Mouse (Mus musculus) thymus, adult 2 months (tissue): ENCODE measurements around the gene Timeless. TPM values are rescaled to one million over a fixed set of nuclear protein-coding genes. Genes with fewer than 3 reads are reported as not detected.

Source experiments
- DNase-seq: peaks from one replicate; pipeline ENCODE4 v3.0.0; 2021
- H3K27ac ChIP-seq: fragments of 200-500 bp; 2 replicates; pipeline ENCODE4 v1.5.1; 2012; ENCODE audit warnings: low read length, control low read depth; ENCODE audit not compliant: control insufficient read depth, insufficient read depth
- H3K27me3 ChIP-seq: fragments of 200-500 bp; 2 replicates; pipeline ENCODE4 v1.6.1; 2012; ENCODE audit warnings: mild to moderate bottlenecking, low read length, moderate library complexity, mixed read lengths; ENCODE audit not compliant: control insufficient read depth, insufficient read depth
- H3K36me3 ChIP-seq: fragments of 200-500 bp; 2 replicates; pipeline ENCODE4 v1.6.1; 2012; ENCODE audit warnings: mild to moderate bottlenecking, low read length, moderate library complexity; ENCODE audit not compliant: control insufficient read depth, insufficient read depth
- H3K4me1 ChIP-seq: fragments of 200-500 bp; replicated peaks from 2 replicates; pipeline ENCODE4 v1.6.1; 2012; ENCODE audit warnings: low read length; ENCODE audit not compliant: control insufficient read depth, insufficient read depth
- H3K4me3 ChIP-seq: fragments of 200-500 bp; 2 replicates; pipeline ENCODE4 v1.5.1; 2012; ENCODE audit warnings: mild to moderate bottlenecking, low read length, control low read depth, moderate library complexity; ENCODE audit not compliant: control insufficient read depth, insufficient read depth
- CTCF ChIP-seq: fragments of 200-500 bp; IDR thresholded peaks from 2 replicates; pipeline ENCODE4 v1.5.1; 2012; ENCODE audit warnings: mild to moderate bottlenecking, control low read depth, low read length, moderate library complexity, borderline replicate concordance; ENCODE audit not compliant: control insufficient read depth, poor library complexity, insufficient read depth; ENCODE audit errors: extremely low read depth
- POLR2A ChIP-seq: fragments of 200-500 bp; IDR thresholded peaks from 2 replicates; pipeline ENCODE4 v1.6.1; 2012; ENCODE audit warnings: mild to moderate bottlenecking, low read length, control low read depth, moderate library complexity; ENCODE audit not compliant: control insufficient read depth, poor library complexity, insufficient read depth; ENCODE audit errors: extremely low read depth
- WGBS: fragments of 180-500 bp; shearing (Covaris S2); methylation state at CpG from one replicate; pipeline ENCODE4 v1.1.7; 2018; 5-methylcytosine and 5-hydroxymethylcytosine counted together
- polyA plus RNA-seq: library from polyadenylated mRNA; depleted of rRNA; stranded (reverse); fragments of >200 nt; gene quantifications from 2 replicates; pipeline ENCODE4 v1.2.3, GENCODE M21; 2012

Timeless gene
- polyA plus RNA-seq, 1 experiment: 21.3 TPM

GRCm38 (mm10) chr10:128204941-128205340 lies 26.9 kb upstream of the Timeless start:
- no peak for DNase-seq
- 95% methylated on average over 15 of the region's 15 CpGs for WGBS
- H3K27me3 ChIP-seq: no peaks in the 10 kb centered on the region
- no peaks in the 10 kb centered on the region for H3K36me3 ChIP-seq
- H3K27ac ChIP-seq: no peak overlapping the region
- no peak overlapping the region for H3K4me3 ChIP-seq
- H3K4me1 ChIP-seq: no peaks in the 10 kb centered on the region
- TF ChIP-seq POLR2A (no peak), CTCF (no peak)

- peaks cover 11% of the 10 kb centered on the region for H3K4me1 ChIP-seq
- WGBS: 96% methylated on average over 10 of the region's 10 CpGs
- TF ChIP-seq CTCF: no peak
These were observed 23.5 kb upstream of the Timeless start for GRCm38 (mm10) chr10:128208326-128208725.

DNA sequence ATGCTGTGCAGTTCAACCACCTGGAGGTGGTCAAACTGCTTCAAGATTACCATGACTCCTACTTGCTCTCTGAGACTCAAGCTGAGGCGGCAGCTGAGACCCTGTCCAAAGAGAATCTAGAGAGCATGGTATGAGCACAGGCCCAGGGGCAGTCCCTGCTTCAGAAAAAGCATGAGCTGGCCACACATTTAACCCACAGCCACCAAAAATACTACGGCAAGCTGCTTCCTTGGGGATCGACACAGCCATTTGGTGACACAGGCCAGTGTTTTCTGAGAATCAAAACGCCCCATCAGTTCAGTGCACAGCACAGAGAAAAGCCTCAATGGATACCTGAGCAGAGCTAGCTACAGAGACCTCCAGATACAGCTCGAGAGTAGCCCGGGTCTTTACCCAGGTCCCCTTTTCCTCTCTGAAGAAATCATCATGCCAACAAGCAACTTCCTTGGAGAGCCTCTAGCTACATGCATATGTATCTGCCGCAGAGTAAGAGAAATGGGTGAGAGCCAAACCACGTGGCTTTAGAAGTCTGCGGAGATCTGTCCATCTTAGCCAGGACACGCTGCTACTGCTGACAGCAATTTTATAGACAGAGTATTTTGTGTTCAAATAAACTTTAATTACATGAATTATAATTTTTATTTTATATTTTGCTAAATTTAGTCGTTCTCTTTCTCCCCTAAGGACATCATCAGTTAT lies 22.4 kb upstream of the Timeless start:
- Histone ChIP-seq H3K36me3 (no peaks in the 10 kb centered on the region), H3K4me1 (peaks cover 11% of the 10 kb centered on the region), H3K4me3 (no peak overlapping the region), H3K27me3 (no peaks in the 10 kb centered on the region), H3K27ac (no peak overlapping the region)
- TF ChIP-seq POLR2A (no peak), CTCF (no peak)
- no peak for DNase-seq
- 97% methylated on average over 11 of the region's 11 CpGs for WGBS

More at GRCm38 (mm10) chr10:128208326-128208725, 23.5 kb upstream of the Timeless start:
- H3K36me3 ChIP-seq: no peaks in the 10 kb centered on the region
- no peak for DNase-seq
- no peak overlapping the region for H3K27ac ChIP-seq
- H3K4me3 ChIP-seq: no peak overlapping the region
- H3K27me3 ChIP-seq: no peaks in the 10 kb centered on the region

- TF ChIP-seq CTCF (no peak), POLR2A (no peak)
- Histone ChIP-seq H3K4me1 (peaks cover 11% of the 10 kb centered on the region), H3K27me3 (no peaks in the 10 kb centered on the region), H3K4me3 (no peak overlapping the region), H3K27ac (no peak overlapping the region), H3K36me3 (no peaks in the 10 kb centered on the region)
- WGBS: 92% methylated on average over 2 of the region's 2 CpGs
- no peak for DNase-seq
These were observed 21.7 kb upstream of the Timeless start for GRCm38 (mm10) chr10:128210131-128210530.

DNA sequence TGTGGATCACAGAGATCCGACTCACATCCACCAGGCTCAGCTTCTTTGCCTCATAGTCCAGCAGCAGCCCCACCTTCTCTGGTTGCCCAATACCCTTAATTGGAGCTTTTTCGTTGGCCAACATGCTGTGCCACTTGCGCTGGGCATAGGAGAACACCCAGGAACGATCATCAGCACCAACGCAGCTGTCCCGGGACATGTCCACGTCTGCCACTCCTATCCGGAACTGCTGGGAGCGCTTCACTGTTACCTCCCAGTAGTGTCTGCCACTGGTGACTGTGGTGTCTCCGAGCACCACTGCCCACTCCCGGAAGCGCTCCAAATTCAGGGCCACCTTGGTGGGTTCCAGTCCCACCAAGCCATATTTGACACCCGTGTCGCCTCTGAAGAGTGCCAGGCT lies 20.9 kb upstream of the Timeless start:
- Histone ChIP-seq H3K36me3 (no peaks in the 10 kb centered on the region), H3K27me3 (no peaks in the 10 kb centered on the region)

GRCm38 (mm10) chr10:128211390-128212108 lies 20.3 kb upstream of the Timeless start, which contains the start of gene Spryd4:
Spryd4 (minus strand) TSS chr10:128211807.
- TF ChIP-seq POLR2A: peak; percentile 63
- peak; percentile 43; the same call in 1 of the 2 replicates for TF ChIP-seq CTCF
- peaks cover 11% of the 10 kb centered on the region for H3K4me1 ChIP-seq
- peak within 1 kb of the TSS; percentile 68 for H3K4me3 ChIP-seq
- WGBS: under 1% methylated on average over 30 of the region's 30 CpGs
- no peaks in the 10 kb centered on the region for H3K27me3 ChIP-seq
- no peak within 1 kb of the TSS for H3K27ac ChIP-seq
- H3K36me3 ChIP-seq: no peaks in the 10 kb centered on the region
- peak; percentile 92 for DNase-seq

More for the DNA sequence above, 20.9 kb upstream of the Timeless start:
- peaks cover 11% of the 10 kb centered on the region for H3K4me1 ChIP-seq
- 21% methylated on average over 14 of the region's 14 CpGs for WGBS
- DNase-seq: peak; percentile 18
- H3K4me3 ChIP-seq: peak overlapping the region; percentile 68
- H3K27ac ChIP-seq: no peak overlapping the region
- TF ChIP-seq POLR2A (no peak), CTCF (no peak)
